ENCODE assay signal across 27 mouse cellular contexts in the genomic region with DNA sequence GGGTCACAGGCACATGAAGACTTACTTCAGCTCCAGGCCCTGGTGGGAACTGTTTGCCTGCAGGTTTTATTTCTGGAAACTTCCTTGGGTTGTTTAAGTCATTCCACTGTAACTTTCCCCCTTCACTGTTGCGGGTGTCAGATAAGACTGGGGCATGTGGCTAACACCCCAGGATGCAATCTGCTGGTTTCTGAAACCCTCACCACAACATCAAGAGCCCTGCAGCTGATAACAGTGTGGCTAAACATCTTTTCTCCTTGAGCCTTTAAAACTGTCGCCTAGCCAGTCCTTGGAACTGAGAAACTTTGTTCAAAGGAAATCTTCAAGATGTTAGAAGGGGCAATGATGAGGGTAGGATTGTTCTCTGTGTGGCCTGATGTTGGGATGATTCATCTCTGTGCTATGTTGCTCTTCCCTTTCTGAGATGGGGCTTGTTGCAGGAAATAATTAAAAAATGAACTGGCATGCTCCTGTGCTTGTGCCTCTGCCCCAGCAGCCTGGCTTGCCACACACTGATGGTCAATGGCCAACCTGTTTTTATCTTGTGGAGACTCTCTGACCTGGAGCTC.
DNase-seq lines count a peak whose midpoint lies in the region; ATAC-seq and TF ChIP-seq lines count a peak whose summit lies in the region.
"Had no signal": no experiment of that assay in that cellular context is flagged by ENCODE, and none has a peak within 500 bp of the region (broad histone marks: within the 10 kb centered on the region; RNA-seq: fewer than 3 reads in every experiment).

No protein-coding gene starts in this region.

- no peak for TF ChIP-seq POLR2A in myocyte (IDR thresholded peaks at IDR 0.05; ENCODE audit: insufficient read length, low read depth)

- H3K4me2 ChIP-seq in myocyte (ENCODE audit: low read depth) = peak overlapping the region; percentile 10
- H3K4me2 ChIP-seq: heart, embryonic 13.5 days; hindbrain, embryonic 14.5 days had no signal

- DNase-seq in ovary, adult 18-20 months (ENCODE audit: low spot score) = peak; percentile 13
- no peak for DNase-seq in ovary, postnatal 36 days (ENCODE audit: low spot score)
- peak; percentile 50 for DNase-seq in Muller cell, postnatal 12 days (ENCODE audit: inconsistent ontology term)
- no peak for DNase-seq in forebrain, embryonic 10.5 days (ENCODE audit: extremely low spot score, low spot score)
- DNase-seq in embryo, embryonic 11 days = no peak
- no peak for DNase-seq in thymus, postnatal 10 days (ENCODE audit: low spot score in 2 of 2)
- DNase-seq: adrenal gland, adult 2 months; adrenal gland, postnatal 14 days; cerebellum, adult 11 months; cerebellum, adult 2 months; cerebellum, adult 9-11 months; cerebellum, postnatal 25 days; forebrain, postnatal 0 days; gastrocnemius, postnatal 10 days; gastrocnemius, postnatal 36 days; heart, adult 2 months; heart, postnatal 14 days; heart, postnatal 4 days had no signal

- no peak overlapping the region for H3K27ac ChIP-seq in forebrain, embryonic 10.5 days
- H3K27ac ChIP-seq: heart, adult 2 months; heart, embryonic 10.5 days; hindbrain, embryonic 14.5 days; hindbrain, postnatal 0 days had no signal

- no peaks in the 10 kb centered on the region for H3K36me3 ChIP-seq in myocyte (ENCODE audit: control insufficient read depth, insufficient read depth)
- H3K36me3 ChIP-seq in forebrain, embryonic 10.5 days (replicated peaks) = no peaks in the 10 kb centered on the region
- H3K36me3 ChIP-seq: heart, embryonic 10.5 days; heart, embryonic 13.5 days had no signal

- no peaks in the 10 kb centered on the region for H3K9me3 ChIP-seq in forebrain, embryonic 10.5 days
- H3K9me3 ChIP-seq: heart, embryonic 10.5 days; heart, embryonic 13.5 days had no signal

- H3K27me3 ChIP-seq in myocyte (ENCODE audit: control insufficient read depth, insufficient read depth, insufficient read length) = no peaks in the 10 kb centered on the region
- H3K27me3 ChIP-seq in forebrain, embryonic 10.5 days (ENCODE audit: poor library complexity, severe bottlenecking) = no peaks in the 10 kb centered on the region
- H3K27me3 ChIP-seq: heart, embryonic 13.5 days had no signal

- ATAC-seq in common myeloid progenitor, adult 5-6 weeks (replicated peaks; ENCODE audit: low read depth, poor library complexity, severe bottlenecking) = 0 out of 2 replicates have a peak, but pooled peaks have one; percentile 52
- ATAC-seq: forebrain, embryonic 14.5 days; forebrain, postnatal 0 days; hindbrain, postnatal 0 days; inflammation-experienced regulatory T-cells, adult 6 months; intestine, embryonic 16.5 days had no signal

- no peak overlapping the region for H3ac ChIP-seq in myocyte (ENCODE audit: control insufficient read depth, insufficient read length)

- 74% methylated on average over 2 of the region's 2 CpGs for WGBS in forebrain, embryonic 10.5 days

- H3K4me1 ChIP-seq in forebrain, embryonic 10.5 days = 0 out of 2 replicates have a peak, but pooled peaks cover 6% of the 10 kb centered on the region

- no peaks in the 10 kb centered on the region for H3K79me2 ChIP-seq in myocyte (ENCODE audit: control insufficient read depth, insufficient read depth)

- H3K4me3 ChIP-seq in myocyte = no peak overlapping the region
- H3K4me3 ChIP-seq in forebrain, embryonic 10.5 days = no peak overlapping the region
- H3K4me3 ChIP-seq: heart, adult 2 months; heart, embryonic 10.5 days; heart, embryonic 13.5 days had no signal

TF ChIP-seq in myocyte, 11 proteins besides CTCF, POLR2A, EP300 and RAD21:
- TF ChIP-seq CEBPB (IDR thresholded peaks at IDR 0.05; ENCODE audit: insufficient read depth, poor library complexity, severe bottlenecking) (0 out of 2 replicates have a peak, but pooled peaks have one; percentile 6), MYOD1 (IDR thresholded peaks at IDR 0.05; ENCODE audit: control insufficient read depth in 1 of 3, insufficient read length in 2 of 3, low read depth in 2 of 3) (no peak)

Comparison
In these comparisons a context has a peak if more than half of its experiments do, and no peak if none do; other contexts are left out.
1. DNase-seq: peak in ovary, adult 18-20 months (single experiment) and Muller cell, postnatal 12 days (single experiment); none in ovary, postnatal 36 days (single experiment), forebrain, embryonic 10.5 days (single experiment), embryo, embryonic 11 days (single experiment) and thymus, postnatal 10 days (0 of 2).